Mouse (Mus musculus) heart, embryonic 16.5 days (tissue): ENCODE data around the gene Gm10778. TPM values are rescaled to one million over a fixed set of nuclear protein-coding genes. Genes with fewer than 3 reads are reported as not detected.
"Not testable (repeated sequence)": the region's sequence is repeated elsewhere in the genome, so short reads cannot be mapped to it uniquely, and the experiment has no call there.

Experiments
- ATAC-seq: fragments of 200-750 bp; cut with Nextera tagmentation; replicated peaks from 2 replicates; pipeline ENCODE4 v1.8.0; 2017; ENCODE audit warnings: moderate number of reproducible peaks; ENCODE audit not compliant: insufficient read depth, low FRiP score; ENCODE audit errors: extremely low read depth
- H3K27ac ChIP-seq: fragments of 300-500 bp; sonication (generic); 2 replicates; pipeline ENCODE4 v1.5.1; 2014; ENCODE audit warnings: mild to moderate bottlenecking, low read length, control low read depth, moderate library complexity
- H3K27me3 ChIP-seq: fragments of 300-500 bp; sonication (generic); 2 replicates; pipeline ENCODE4 v1.6.1; 2014; ENCODE audit warnings: low read length, mixed read lengths; ENCODE audit not compliant: control insufficient read depth, insufficient read depth
- H3K36me3 ChIP-seq: fragments of 300-500 bp; sonication (generic); 2 replicates; pipeline ENCODE4 v1.6.1; 2014; ENCODE audit not compliant: control insufficient read depth, insufficient read depth
- H3K4me1 ChIP-seq: fragments of 300-500 bp; sonication (generic); 2 replicates; pipeline ENCODE4 v1.6.1; 2014; ENCODE audit warnings: low read length, mixed read lengths; ENCODE audit not compliant: control insufficient read depth, insufficient read depth
- H3K4me2 ChIP-seq: fragments of 300-500 bp; sonication (generic); 2 replicates; pipeline ENCODE4 v1.6.1; 2014; ENCODE audit warnings: low read depth, mild to moderate bottlenecking, control low read depth, low read length
- H3K4me3 ChIP-seq: fragments of 300-500 bp; sonication (generic); 2 replicates; pipeline ENCODE4 v1.5.1; 2014; ENCODE audit warnings: mild to moderate bottlenecking, control low read depth, low read length
- H3K9ac ChIP-seq: fragments of 300-500 bp; sonication (generic); 2 replicates; pipeline ENCODE4 v1.6.1; 2014; ENCODE audit warnings: low read length, control low read depth
- H3K9me3 ChIP-seq: fragments of 300-500 bp; sonication (generic); replicated peaks from 2 replicates; pipeline ENCODE4 v1.6.1; 2016; ENCODE audit warnings: low read length; ENCODE audit not compliant: control insufficient read depth
- WGBS: fragments of 180-500 bp; shearing (Covaris S2); extraction: QIAGEN DNeasy Blood & Tissue Kit; methylation state at CpG from one replicate; pipeline ENCODE4 v1.1.7; 2014; 5-methylcytosine and 5-hydroxymethylcytosine counted together
- polyA plus RNA-seq: library from polyadenylated mRNA; unstranded; fragments of >200 nt; fragmentation: Nextera tagmentation; extraction: Ambion mirVana; gene quantifications from 2 replicates; pipeline ENCODE4 v1.2.1, GENCODE M21; 2015

The Gm10778 gene
- polyA plus RNA-seq, 1 experiment from 2014 or later, result 4.0 TPM

DNA sequence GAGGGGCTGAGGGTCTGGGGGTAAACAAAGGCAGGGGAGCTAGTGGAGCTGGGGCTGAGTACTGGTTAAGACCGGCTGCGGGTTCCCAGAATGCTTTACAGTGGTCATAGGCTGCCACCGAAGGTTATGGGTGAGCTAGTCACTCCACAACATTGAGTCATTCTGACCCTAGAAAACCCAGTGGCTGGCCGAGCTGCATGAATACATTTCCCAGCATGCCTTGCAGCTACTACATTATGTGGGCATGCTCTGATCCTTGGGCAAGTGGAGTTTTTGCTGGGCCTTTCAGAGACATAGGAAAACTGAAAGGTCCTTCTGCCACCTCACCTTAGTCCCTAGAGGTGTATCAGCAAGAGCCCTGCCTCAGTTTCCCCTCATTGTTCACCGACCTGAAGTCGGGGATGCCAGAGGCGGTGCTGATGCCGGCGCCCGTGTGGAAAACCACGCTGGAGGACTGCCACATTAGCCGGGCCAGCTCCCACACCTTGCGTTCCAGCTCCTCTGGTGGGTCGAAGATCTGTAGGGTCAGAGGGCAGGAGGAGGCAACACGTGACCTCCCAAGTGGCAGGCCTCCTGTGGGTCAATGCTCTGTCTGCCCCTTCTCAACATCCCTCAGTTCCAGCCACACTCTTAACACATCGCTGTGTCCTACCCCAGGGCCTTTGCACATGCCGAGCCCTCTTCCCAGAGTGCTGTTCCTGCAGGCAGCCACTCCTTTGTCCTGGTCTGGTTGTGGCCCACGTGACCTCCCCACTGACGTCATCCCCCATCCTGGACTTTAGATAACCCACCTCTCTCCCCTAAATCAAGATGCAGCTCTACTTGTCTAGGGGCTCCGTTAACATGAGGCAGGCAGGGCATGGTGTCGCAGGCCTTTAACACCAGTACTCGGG, 22.5 kb upstream of the Gm10778 start:
- Histone ChIP-seq H3K9me3 (no peaks in the 10 kb centered on the region), H3K36me3 (peaks cover 20% of the 10 kb centered on the region), H3K27ac (peak overlapping the region; percentile 93), H3K4me1 (peaks cover 12% of the 10 kb centered on the region), H3K4me3 (peak overlapping the region; percentile 90), H3K4me2 (peak overlapping the region; percentile 96), H3K9ac (peak overlapping the region; percentile 91), H3K27me3 (no peaks in the 10 kb centered on the region)
- ATAC-seq, result no peak
- WGBS, result 84% methylated on average over 22 of the region's 22 CpGs

DNA sequence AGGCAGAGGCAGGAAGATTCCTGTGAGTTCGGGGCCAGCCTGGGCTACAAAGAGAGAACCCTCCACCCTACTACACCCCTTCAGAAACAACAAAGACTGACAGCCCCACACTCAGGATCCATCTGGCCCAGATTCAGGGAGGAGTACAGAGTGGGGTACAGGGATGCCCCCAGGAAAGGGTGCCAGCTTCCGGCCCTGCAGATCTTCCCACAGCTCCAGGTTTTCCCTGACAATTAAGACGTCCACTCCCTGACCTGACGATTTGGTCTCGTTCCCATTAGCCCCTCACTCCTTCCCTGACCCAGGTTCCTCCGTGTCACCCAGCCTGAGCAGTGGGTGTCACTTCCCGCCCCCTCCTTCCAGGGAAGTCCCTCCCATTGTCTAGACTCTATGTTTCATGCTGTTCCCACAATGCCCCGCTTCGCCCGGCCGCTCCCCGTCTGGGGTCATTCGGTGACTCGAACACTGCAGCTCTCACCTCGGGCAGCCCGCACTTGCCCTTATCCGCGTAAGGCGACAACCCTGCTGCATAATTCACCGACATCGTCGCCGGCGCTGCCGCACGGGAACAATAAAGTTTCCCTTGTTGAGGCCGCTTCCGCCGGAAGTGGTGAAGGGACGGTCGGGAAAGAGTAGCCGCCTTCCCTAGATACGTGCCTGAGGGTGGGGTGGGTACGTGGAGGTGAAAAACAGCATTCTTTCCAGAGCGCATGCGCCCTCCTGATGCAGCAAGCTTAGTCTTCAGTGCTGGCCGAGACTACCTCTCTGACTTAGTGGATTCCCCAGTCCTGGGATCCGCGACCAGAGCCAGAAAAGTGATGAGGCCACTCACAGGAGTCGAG, 21.6 kb upstream of the Gm10778 start, which contains the start of gene Sirt6:
TSS of gene Sirt6 (minus strand) at position 804 of the 842 bp plus-strand sequence.
- peak; percentile 90 for ATAC-seq
- 4% methylated on average over 40 of the region's 40 CpGs for WGBS

DNA sequence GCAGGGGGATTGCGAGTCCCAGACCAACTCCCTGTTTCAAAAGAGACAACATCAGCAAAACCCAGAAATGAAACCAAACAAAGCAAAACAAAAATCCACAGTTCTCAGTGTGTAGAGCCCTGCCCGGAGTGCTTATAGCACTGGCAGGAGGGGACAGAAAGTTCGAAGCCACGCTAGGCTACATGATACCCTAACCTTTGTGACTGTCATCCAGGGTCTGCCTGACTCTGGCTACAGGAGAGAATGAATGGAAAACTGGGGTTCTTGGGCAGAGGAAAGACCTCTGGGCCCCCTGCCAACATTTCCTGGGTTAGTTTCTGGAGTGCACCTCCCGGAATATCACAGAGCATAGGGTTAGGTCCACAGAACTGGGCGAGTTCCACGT, 21.0 kb upstream of the Gm10778 start:
- H3K27ac ChIP-seq, result peak overlapping the region; percentile 93
- peak overlapping the region; percentile 90 for H3K4me3 ChIP-seq
- H3K27me3 ChIP-seq, result no peaks in the 10 kb centered on the region
- ATAC-seq, result peak; percentile 29; the same call in 1 of the 2 replicates
- no peaks in the 10 kb centered on the region for H3K9me3 ChIP-seq
- peaks cover 12% of the 10 kb centered on the region for H3K4me1 ChIP-seq
- peaks cover 11% of the 10 kb centered on the region for H3K36me3 ChIP-seq
- H3K9ac ChIP-seq, result peak overlapping the region; percentile 91
- 40% methylated on average over 7 of the region's 7 CpGs for WGBS
- peak overlapping the region; percentile 96 for H3K4me2 ChIP-seq

More for the DNA sequence above, 21.6 kb upstream of the Gm10778 start, which contains the start of gene Sirt6:
- peaks cover 15% of the 10 kb centered on the region for H3K36me3 ChIP-seq
- H3K4me3 ChIP-seq, result peak within 1 kb of the TSS; percentile 90
- H3K9me3 ChIP-seq, result no peaks in the 10 kb centered on the region
- H3K27me3 ChIP-seq, result no peaks in the 10 kb centered on the region
- H3K4me2 ChIP-seq, result peak within 1 kb of the TSS; percentile 96
- H3K4me1 ChIP-seq, result peaks cover 12% of the 10 kb centered on the region
- H3K9ac ChIP-seq, result peak within 1 kb of the TSS; percentile 91
- H3K27ac ChIP-seq, result peak within 1 kb of the TSS; percentile 93

DNA sequence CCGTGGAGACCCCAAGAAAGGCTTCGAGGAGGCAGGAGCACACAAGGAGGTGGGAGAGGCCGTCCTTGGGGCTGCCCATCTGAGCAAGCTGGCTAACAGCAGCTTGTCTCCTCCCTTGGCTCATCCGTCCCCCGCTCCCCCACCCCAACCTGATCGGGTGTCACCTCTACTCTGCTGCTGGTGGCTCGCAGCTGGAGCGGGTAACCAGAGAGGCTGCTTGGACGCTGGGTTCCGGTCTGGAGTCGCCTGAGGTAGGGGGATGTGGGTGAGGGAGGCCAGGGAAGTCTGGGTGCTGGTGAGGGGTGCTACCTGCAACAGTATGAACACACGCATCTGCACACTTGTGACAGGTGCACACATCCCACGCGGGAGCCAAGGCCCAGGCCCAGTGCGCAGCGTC, 20.5 kb upstream of the Gm10778 start, which contains the start of gene Ankrd24:
TSS of gene Ankrd24 (plus strand) at position 151 of the 400 bp plus-strand sequence.
- ATAC-seq, result no peak
- Histone ChIP-seq H3K4me1 (peaks cover 12% of the 10 kb centered on the region), H3K27ac (peak within 1 kb of the TSS; percentile 93), H3K4me3 (peak within 1 kb of the TSS; percentile 90), H3K27me3 (no peaks in the 10 kb centered on the region), H3K9ac (peak within 1 kb of the TSS; percentile 91), H3K36me3 (peaks cover 10% of the 10 kb centered on the region), H3K9me3 (no peaks in the 10 kb centered on the region), H3K4me2 (peak within 1 kb of the TSS; percentile 96)
- WGBS, result 74% methylated on average over 16 of the region's 16 CpGs

DNA sequence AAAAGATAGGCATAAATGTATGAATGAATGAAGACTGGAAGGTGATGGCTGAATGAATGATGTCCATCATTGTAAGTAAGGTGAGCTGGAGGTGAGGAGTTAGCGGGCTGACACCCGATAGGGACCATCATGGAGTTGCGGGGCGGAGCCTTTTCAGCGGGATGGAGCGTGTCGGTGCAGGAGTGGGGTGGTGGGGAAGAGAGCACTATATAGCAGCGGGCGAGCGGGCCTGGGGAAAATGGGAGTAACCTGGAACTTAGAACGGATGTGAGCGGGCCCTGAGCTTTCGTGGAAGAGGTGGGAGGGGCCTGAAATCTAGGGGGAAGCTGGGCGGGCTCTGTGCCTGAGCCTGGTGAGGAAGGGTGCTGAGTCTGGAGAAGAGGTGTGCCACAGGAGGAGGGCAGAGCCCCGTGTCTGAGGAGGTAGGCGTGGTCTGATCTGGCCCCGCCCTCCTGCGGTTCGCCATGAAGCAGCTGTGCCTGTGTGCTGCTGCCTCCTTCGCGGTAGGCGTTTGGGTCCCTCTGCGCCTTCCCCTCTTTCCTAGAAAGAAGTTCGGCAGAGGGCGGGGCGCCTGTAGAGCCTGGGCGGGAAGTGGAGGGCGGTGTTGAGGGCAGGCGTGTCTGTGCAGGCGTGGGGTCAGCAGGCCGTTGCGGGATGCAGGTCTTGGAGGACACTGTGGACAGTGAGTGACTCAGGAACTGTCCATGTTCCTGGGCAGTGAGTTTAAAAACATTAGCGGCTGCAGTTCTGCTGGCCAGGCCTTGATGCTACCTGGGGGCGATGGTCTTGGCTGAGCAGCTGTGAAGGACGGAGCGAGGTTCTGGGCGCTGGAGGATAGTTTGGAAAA, 15.4 kb upstream of the Gm10778 start:
- H3K27me3 ChIP-seq, result no peaks in the 10 kb centered on the region

DNA sequence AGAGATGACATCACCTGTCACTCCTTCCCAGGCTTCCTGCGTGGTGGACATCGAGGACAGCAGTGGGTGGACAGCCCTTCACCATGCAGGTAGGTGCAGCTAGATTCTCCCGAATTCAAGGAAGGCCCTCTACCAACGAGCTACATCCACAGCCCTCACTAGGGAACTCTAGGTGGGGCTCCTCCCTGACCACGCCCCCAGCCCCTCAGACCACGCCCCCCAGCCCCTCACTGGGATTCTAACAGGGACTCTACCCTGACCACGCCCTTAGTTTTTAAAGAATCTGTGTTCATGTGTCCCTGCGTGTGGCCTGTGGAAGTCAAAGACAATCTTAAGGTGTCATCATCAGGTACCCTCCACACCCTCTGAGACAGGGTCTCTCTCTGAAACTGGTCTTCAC, 12.5 kb upstream of the Gm10778 start:
- WGBS, result 12% methylated on average over 8 of the region's 8 CpGs
- H3K9ac ChIP-seq, result no peak overlapping the region
- peaks cover 9% of the 10 kb centered on the region for H3K4me1 ChIP-seq

More for the DNA sequence above, 15.4 kb upstream of the Gm10778 start:
- Histone ChIP-seq H3K9me3 (no peaks in the 10 kb centered on the region), H3K4me1 (peaks cover 4% of the 10 kb centered on the region; the same call in 1 of the 2 replicates), H3K36me3 (no peaks in the 10 kb centered on the region), H3K4me2 (peak overlapping the region; percentile 88), H3K27ac (peak overlapping the region; percentile 65; the same call in 1 of the 2 replicates), H3K9ac (peak overlapping the region; percentile 80), H3K4me3 (peak overlapping the region; percentile 63)
- peak; percentile 90 for ATAC-seq
- WGBS, result 4% methylated on average over 36 of the region's 37 CpGs

GRCm38 (mm10) chr10:81638101-81638500, 10.8 kb upstream of the Gm10778 start:
- H3K9ac ChIP-seq, result no peak overlapping the region
- ATAC-seq, result no peak
- no peak overlapping the region for H3K4me3 ChIP-seq
- H3K4me1 ChIP-seq, result peaks cover 22% of the 10 kb centered on the region
- H3K4me2 ChIP-seq, result no peak overlapping the region
- WGBS, result 68% methylated on average over 6 of the region's 6 CpGs
- no peaks in the 10 kb centered on the region for H3K36me3 ChIP-seq
- no peak overlapping the region for H3K27ac ChIP-seq
- no peaks in the 10 kb centered on the region for H3K27me3 ChIP-seq
- H3K9me3 ChIP-seq, result no peaks in the 10 kb centered on the region

More for the DNA sequence above, 12.5 kb upstream of the Gm10778 start:
- ATAC-seq, result no peak
- Histone ChIP-seq H3K4me2 (no peak overlapping the region), H3K4me3 (no peak overlapping the region), H3K9me3 (no peaks in the 10 kb centered on the region), H3K27ac (no peak overlapping the region), H3K36me3 (no peaks in the 10 kb centered on the region), H3K27me3 (no peaks in the 10 kb centered on the region)

- not testable (repeated sequence) for H3K4me3 ChIP-seq, ATAC-seq, H3K27ac ChIP-seq, H3K4me2 ChIP-seq, H3K27me3 ChIP-seq, H3K9ac ChIP-seq, H3K36me3 ChIP-seq, H3K9me3 ChIP-seq
- 46% methylated on average over 4 of the region's 4 CpGs for WGBS
- peaks cover 23% of the 10 kb centered on the region for H3K4me1 ChIP-seq
Measured at GRCm38 (mm10) chr10:81640825-81641224, 8.0 kb upstream of the Gm10778 start.
